Mouse (Mus musculus): Measurements from ENCODE around the gene Aif1.

DNA sequence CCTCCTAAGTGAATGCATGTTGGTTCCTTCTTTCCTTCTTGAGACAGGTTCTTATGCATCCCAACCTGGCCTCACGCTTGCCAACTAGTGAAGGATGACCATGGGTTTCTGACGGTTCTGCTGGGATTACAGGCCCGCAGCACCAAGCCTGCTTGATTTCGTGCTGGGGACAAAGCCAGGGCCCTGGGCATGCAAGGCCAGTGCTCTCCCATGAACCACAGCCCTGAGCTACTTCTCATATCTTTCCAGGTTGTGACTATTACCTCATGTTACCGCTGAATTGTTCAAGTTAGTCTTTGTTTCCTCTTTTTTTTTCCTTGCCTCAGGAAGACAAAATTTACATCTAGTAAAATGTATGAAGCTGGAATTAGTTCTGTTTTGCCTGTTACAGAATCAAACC is 17.1 kb upstream of the Aif1 start:
- TF ChIP-seq CTCF (IDR thresholded peaks at IDR 0.05; ENCODE audit: low read depth, low read length), result no peak
- TF ChIP-seq POLR2A (IDR thresholded peaks at IDR 0.05; ENCODE audit: extremely low read depth, insufficient read depth, low read length), result no peak

All from liver, adult 2 months (tissue).